Mouse (Mus musculus) thymus, adult 2 months (tissue): ENCODE measurements around the gene Tbx15.

ENCODE experiments used
- CTCF ChIP-seq: fragments of 200-500 bp; IDR thresholded peaks from 2 replicates; pipeline ENCODE4 v1.5.1; 2012; ENCODE audit warnings: mild to moderate bottlenecking, control low read depth, low read length, moderate library complexity, borderline replicate concordance; ENCODE audit not compliant: control insufficient read depth, poor library complexity, insufficient read depth; ENCODE audit errors: extremely low read depth
- POLR2A ChIP-seq: fragments of 200-500 bp; IDR thresholded peaks from 2 replicates; pipeline ENCODE4 v1.6.1; 2012; ENCODE audit warnings: mild to moderate bottlenecking, low read length, control low read depth, moderate library complexity; ENCODE audit not compliant: control insufficient read depth, poor library complexity, insufficient read depth; ENCODE audit errors: extremely low read depth

- TF ChIP-seq CTCF (no peak), POLR2A (no peak)
Observed at GRCm38 (mm10) chr3:99248831-99249550, 8.8 kb downstream of the Tbx15 start.
